Mouse (Mus musculus) lung, adult 2 months (tissue): Measurements from ENCODE around the gene Aff4.

Experiments
- CTCF ChIP-seq: fragments of 200-500 bp; IDR thresholded peaks from 2 replicates; pipeline ENCODE4 v1.5.1; 2011; ENCODE audit warnings: mild to moderate bottlenecking, low read length, control low read depth; ENCODE audit not compliant: insufficient read depth
- POLR2A ChIP-seq: fragments of 200-500 bp; IDR thresholded peaks from 2 replicates; pipeline ENCODE4 v1.6.1; 2011; ENCODE audit warnings: low read depth, mild to moderate bottlenecking, control low read depth, low read length, borderline replicate concordance; ENCODE audit errors: extremely low read depth

DNA sequence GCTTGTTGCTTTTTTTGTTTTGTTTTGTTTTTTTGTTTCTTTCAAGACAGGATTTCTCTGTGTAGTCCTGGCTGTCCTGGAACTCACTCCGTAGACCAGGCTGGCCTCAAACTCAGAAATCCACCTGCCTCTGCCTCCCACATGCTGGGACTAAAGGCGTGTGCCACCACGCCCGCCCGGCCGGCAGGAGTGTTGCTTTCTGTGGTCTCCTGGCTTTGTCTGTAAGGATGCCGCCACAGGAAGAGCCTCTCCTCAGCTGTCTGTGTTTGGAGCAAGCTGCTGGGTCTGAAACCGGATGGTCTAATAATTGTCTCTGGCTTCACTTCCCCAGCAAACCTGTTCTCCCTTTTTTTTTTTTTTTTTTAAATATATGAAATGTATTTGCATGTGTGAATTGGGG, 84.9 kb downstream of the Aff4 start:
- TF ChIP-seq CTCF (no peak), POLR2A (no peak)
